Mouse (Mus musculus): ENCODE measurements around the gene Olfr272. TPM values are rescaled to one million over a fixed set of nuclear protein-coding genes. Genes with fewer than 3 reads are reported as not detected.

Olfr272 gene
- polyA plus RNA-seq (2012; rRNA removed): not detected in 2 replicates

DNA sequence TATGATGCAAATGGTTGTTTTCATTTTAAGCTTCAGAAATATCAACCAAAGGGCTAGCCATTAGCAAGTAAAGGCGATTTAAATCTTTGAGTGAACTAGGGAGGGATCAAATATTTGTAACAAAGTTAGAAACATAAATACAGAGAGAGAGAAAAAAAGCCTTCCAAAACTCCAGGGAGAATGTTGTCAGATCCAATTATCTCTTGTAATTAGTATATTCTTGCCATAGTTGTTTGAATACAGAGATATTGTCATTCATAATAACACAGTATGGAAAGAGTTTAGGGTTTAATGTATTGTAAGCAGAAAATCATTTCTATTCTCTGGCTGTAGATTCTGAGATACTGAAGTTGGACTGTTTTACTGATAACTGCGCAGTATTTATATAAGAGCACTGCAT lies at the start of gene Olfr272:
Olfr272 (minus strand) TSS at position 101 of the 400 bp plus-strand sequence.
- no peak within 1 kb of the TSS for H3K27ac ChIP-seq (ENCODE audit: insufficient read depth, low read length)
- no peaks in the 10 kb centered on the region for H3K4me1 ChIP-seq (ENCODE audit: control insufficient read depth, insufficient read depth, low read length)
- TF ChIP-seq POLR2A (IDR thresholded peaks at IDR 0.05; ENCODE audit: extremely low read depth, insufficient read depth, low read length) (no peak), CTCF (IDR thresholded peaks at IDR 0.05; ENCODE audit: extremely low read depth, insufficient read depth, low read length) (no peak)
- no peak within 1 kb of the TSS for H3K4me3 ChIP-seq (ENCODE audit: insufficient read depth, low read length)

DNA sequence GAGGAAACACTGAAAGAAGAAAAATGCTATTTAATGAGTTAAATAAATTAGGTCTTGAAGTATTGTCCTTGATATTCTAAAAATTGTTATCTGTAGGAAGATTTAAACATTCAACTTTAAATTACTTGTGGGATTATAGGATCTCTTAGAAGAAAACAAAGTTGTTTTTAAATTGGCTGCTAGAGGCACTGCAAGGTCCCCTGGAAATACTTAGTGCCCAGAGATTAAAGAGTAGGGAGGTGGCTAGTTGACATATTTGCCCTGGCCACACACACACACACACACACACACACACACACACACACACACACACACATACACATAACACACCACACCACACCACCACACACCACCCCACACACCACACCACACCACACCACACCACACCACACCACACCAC lies 45.3 kb upstream of the Olfr272 start, which contains the start of gene Olfr270:
Olfr270 (plus strand) TSS at position 301 of the 400 bp plus-strand sequence.
- Histone ChIP-seq H3K27ac (ENCODE audit: insufficient read depth, low read length) (no peak within 1 kb of the TSS), H3K4me1 (ENCODE audit: control insufficient read depth, insufficient read depth, low read length) (no peaks in the 10 kb centered on the region), H3K4me3 (ENCODE audit: insufficient read depth, low read length) (no peak within 1 kb of the TSS)
- TF ChIP-seq POLR2A (IDR thresholded peaks at IDR 0.05; ENCODE audit: extremely low read depth, insufficient read depth, low read length) (no peak), CTCF (IDR thresholded peaks at IDR 0.05; ENCODE audit: extremely low read depth, insufficient read depth, low read length) (no peak)

DNA sequence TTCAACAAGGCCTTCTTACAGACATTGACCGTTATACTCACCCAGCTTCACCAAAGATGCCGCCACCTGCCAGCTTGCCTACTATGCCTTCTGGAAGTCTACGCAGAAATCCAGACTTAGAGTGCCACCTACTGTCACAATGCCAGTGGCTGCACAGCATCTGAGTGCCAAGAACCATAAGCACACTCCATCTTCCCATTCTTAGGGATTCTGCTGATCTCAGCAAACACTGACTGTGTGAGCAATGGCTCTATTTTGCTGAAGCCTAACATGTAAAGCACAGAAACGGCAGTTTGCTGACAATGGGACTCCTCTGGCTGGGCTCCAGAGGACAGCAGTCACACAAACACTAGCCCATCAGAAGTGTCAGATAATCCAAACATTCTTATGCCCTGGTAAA lies 39.7 kb upstream of the Olfr272 start:
- TF ChIP-seq POLR2A (IDR thresholded peaks at IDR 0.05; ENCODE audit: extremely low read depth, insufficient read depth, low read length) (no peak), CTCF (IDR thresholded peaks at IDR 0.05; ENCODE audit: extremely low read depth, insufficient read depth, low read length) (peak; percentile 84)
- H3K27ac ChIP-seq (ENCODE audit: insufficient read depth, low read length): no peak overlapping the region
- H3K4me3 ChIP-seq (ENCODE audit: insufficient read depth, low read length): no peak overlapping the region
- H3K4me1 ChIP-seq (ENCODE audit: control insufficient read depth, insufficient read depth, low read length): no peaks in the 10 kb centered on the region

DNA sequence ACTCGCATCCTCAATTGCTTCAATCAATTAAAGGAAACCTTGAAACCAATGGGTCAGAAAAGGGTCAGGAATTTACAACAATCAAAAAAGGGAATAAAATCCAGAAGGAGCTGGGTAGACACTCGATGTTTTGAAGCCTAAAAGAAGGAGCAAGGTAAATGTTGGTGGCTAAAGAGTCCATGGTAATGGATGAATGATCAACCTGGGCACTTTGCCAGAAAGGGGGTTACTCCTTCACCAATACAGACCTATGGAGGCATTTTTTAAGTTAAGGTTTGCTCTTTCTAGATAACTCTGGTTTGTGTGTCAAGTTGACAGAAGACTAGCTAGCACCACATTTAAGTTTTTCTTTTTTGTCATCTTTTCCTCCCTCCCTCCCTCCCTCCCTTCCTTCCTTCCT lies 30.0 kb upstream of the Olfr272 start:
- Histone ChIP-seq H3K4me3 (ENCODE audit: insufficient read depth, low read length) (no peak overlapping the region), H3K4me1 (ENCODE audit: control insufficient read depth, insufficient read depth, low read length) (no peaks in the 10 kb centered on the region), H3K27ac (ENCODE audit: insufficient read depth, low read length) (no peak overlapping the region)
- no peak for TF ChIP-seq POLR2A (IDR thresholded peaks at IDR 0.05; ENCODE audit: extremely low read depth, insufficient read depth, low read length)
- no peak for TF ChIP-seq CTCF (IDR thresholded peaks at IDR 0.05; ENCODE audit: extremely low read depth, insufficient read depth, low read length)

DNA sequence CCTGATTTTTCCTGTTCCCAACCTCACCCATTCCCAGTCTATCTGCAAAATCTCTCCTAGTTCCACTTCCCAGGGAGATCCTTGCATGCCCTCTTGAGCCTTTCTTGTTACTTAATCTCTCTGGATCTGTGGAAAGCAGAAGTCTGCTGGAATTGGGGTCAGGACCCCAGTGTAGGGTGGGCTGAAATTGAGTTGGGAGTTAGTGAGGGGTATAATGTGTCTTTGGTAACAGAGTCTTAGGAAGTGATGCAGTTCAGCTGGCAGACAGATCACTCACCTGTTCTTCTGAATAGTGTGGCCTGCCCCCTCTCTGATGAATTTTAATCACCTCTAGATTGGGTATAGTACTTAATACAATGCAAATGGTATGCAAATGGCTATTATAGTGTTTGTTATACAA lies 27.7 kb upstream of the Olfr272 start:
- no peaks in the 10 kb centered on the region for H3K4me1 ChIP-seq (ENCODE audit: control insufficient read depth, insufficient read depth, low read length)
- no peak overlapping the region for H3K4me3 ChIP-seq (ENCODE audit: insufficient read depth, low read length)
- TF ChIP-seq POLR2A (IDR thresholded peaks at IDR 0.05; ENCODE audit: extremely low read depth, insufficient read depth, low read length) (no peak), CTCF (IDR thresholded peaks at IDR 0.05; ENCODE audit: extremely low read depth, insufficient read depth, low read length) (no peak)
- H3K27ac ChIP-seq (ENCODE audit: insufficient read depth, low read length): no peak overlapping the region

DNA sequence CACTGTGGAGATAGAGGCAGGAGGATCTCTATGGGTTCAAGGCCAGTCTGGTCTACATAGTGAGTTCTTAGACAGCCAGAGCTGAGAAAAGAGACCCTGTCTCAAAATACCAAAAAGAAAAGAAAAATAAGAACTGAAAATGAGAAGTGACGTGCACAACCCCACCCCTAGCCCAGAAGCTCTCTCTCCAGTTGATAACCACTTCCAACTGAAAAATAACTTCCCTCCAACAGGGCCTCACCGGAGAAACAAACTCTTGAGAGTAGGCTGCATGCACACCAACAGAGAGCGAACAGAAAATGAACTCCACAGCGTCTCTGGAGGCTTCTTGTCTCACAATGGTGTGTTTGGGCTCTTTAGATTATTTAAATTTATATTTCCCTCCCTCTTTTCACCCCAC lies 11.5 kb upstream of the Olfr272 start:
- TF ChIP-seq CTCF (IDR thresholded peaks at IDR 0.05; ENCODE audit: extremely low read depth, insufficient read depth, low read length) (no peak), POLR2A (IDR thresholded peaks at IDR 0.05; ENCODE audit: extremely low read depth, insufficient read depth, low read length) (no peak)
- Histone ChIP-seq H3K4me3 (ENCODE audit: insufficient read depth, low read length) (no peak overlapping the region), H3K27ac (ENCODE audit: insufficient read depth, low read length) (no peak overlapping the region), H3K4me1 (ENCODE audit: control insufficient read depth, insufficient read depth, low read length) (no peaks in the 10 kb centered on the region)

DNA sequence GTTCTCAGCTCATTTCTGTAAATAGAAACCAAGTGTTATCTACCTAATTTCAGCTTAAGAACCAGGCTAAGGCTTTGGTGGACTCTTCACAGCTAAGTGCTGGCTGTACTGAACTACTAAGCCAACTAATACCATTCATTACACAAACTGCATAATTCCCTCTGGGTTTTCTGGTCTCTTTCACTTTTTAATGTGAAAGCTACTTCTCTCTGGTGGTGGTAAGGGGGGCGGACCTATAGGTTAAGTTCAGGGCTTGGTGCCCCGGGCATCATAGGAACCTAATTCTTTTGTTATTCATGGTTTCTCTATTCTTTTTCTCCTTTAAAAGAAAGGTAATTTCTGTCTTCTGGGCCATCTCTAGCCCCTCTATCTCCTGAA lies 1.7 kb downstream of the Olfr272 start:
- Histone ChIP-seq H3K4me3 (ENCODE audit: insufficient read depth, low read length) (no peak overlapping the region), H3K27ac (ENCODE audit: insufficient read depth, low read length) (no peak overlapping the region), H3K4me1 (ENCODE audit: control insufficient read depth, insufficient read depth, low read length) (no peaks in the 10 kb centered on the region)
- TF ChIP-seq CTCF (IDR thresholded peaks at IDR 0.05; ENCODE audit: extremely low read depth, insufficient read depth, low read length) (no peak), POLR2A (IDR thresholded peaks at IDR 0.05; ENCODE audit: extremely low read depth, insufficient read depth, low read length) (no peak)

DNA sequence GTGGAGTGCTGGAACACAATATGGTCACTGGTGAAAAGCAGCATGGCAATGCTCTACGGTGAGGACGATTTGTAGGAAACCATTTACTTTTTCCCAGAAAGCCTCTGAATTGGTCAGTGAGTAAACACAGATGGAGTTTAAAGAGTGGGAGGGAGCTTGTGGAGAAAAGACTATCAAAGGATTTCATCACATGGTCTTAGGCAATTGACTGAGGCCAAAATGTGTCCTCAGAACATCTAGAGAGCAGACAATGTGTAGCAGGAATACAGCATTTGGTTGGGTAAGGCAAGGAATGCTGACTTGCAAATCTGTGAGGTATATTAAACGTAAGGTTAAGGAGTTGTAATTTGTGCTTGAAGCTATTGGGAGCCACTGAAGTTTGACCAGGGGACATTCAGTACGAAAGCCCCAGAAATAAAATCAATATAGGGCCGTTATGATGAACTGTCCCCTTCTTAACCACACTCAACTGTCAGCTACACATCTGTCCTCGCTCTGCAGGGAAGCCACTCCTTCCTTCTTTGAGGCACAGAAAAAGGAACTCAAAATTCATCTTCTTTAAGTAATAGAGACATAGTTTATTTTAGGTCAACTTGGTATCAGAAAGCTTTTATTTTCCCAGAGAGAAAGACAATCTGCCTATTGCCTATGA lies 2.2 kb downstream of the Olfr272 start:
- no peak overlapping the region for H3K4me3 ChIP-seq (ENCODE audit: insufficient read depth, low read length)
- no peaks in the 10 kb centered on the region for H3K4me1 ChIP-seq (ENCODE audit: control insufficient read depth, insufficient read depth, low read length)
- TF ChIP-seq POLR2A (IDR thresholded peaks at IDR 0.05; ENCODE audit: extremely low read depth, insufficient read depth, low read length) (no peak), CTCF (IDR thresholded peaks at IDR 0.05; ENCODE audit: extremely low read depth, insufficient read depth, low read length) (no peak)
- H3K27ac ChIP-seq (ENCODE audit: insufficient read depth, low read length): no peak overlapping the region

DNA sequence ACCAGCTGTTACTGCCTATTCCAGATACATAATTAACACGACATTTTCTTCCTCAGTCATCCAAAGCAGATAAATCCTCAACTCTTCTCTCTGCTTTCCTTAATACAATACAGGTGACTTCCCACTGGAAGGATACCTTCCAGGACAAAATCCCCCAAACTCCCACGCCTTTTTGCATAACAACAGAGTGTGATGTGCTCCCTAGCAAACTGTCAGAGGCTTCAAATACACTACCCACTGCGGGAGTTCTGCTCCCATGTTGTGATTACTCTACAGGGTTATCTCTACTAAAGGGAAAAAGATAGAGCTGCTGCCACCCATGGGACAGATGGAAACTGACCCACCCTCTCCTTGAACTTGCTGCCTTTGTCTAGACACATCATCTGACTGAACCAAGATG lies 6.6 kb downstream of the Olfr272 start:
- Histone ChIP-seq H3K27ac (ENCODE audit: insufficient read depth, low read length) (no peak overlapping the region), H3K4me1 (ENCODE audit: control insufficient read depth, insufficient read depth, low read length) (no peaks in the 10 kb centered on the region), H3K4me3 (ENCODE audit: insufficient read depth, low read length) (no peak overlapping the region)
- TF ChIP-seq POLR2A (IDR thresholded peaks at IDR 0.05; ENCODE audit: extremely low read depth, insufficient read depth, low read length) (no peak), CTCF (IDR thresholded peaks at IDR 0.05; ENCODE audit: extremely low read depth, insufficient read depth, low read length) (no peak)

DNA sequence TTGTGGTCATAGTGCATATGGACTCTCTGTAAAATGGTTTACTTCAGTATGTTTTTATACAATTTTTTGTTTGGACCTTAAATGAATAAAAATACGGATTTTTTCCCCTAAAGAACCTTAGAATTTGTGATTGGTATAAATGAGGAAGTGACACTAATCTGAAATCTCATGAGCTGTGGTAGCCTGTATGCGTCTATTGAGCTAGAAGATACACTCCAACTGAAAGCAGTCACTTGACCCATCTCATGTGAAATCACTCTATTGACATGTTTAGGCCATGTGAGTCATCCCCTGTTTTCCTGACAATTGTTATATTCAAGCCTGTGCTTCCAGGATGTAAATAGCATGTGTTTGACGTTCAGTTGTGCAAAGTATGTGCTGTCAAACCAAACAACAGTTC lies 9.4 kb downstream of the Olfr272 start:
- H3K4me1 ChIP-seq (ENCODE audit: control insufficient read depth, insufficient read depth, low read length): no peaks in the 10 kb centered on the region
- H3K4me3 ChIP-seq (ENCODE audit: insufficient read depth, low read length): no peak overlapping the region
- H3K27ac ChIP-seq (ENCODE audit: insufficient read depth, low read length): no peak overlapping the region
- TF ChIP-seq CTCF (IDR thresholded peaks at IDR 0.05; ENCODE audit: extremely low read depth, insufficient read depth, low read length) (no peak), POLR2A (IDR thresholded peaks at IDR 0.05; ENCODE audit: extremely low read depth, insufficient read depth, low read length) (no peak)
